16 mouse cellular contexts compared by ENCODE assay signal in genomic region chr2:7031389-7031788, GRCm38 (mm10).
A peak's percentile ranks its signal among the peaks of the same experiment; 100 is the strongest.
DNase-seq lines count a peak whose midpoint lies in the region; ATAC-seq and TF ChIP-seq lines count a peak whose summit lies in the region.
"Had no signal": no experiment of that assay in that cellular context is flagged by ENCODE, and none has a peak within 500 bp of the region (broad histone marks: within the 10 kb centered on the region; RNA-seq: fewer than 3 reads in every experiment).

No protein-coding gene starts in this region.

- DNase-seq in cerebellum, postnatal 14 days: peak; percentile 66
- no peak for DNase-seq in cerebellum, adult 18-20 months
- DNase-seq in hindbrain, postnatal 0 days (ENCODE audit: low spot score): peak; percentile 11
- peak; percentile 78 for DNase-seq in lung, embryonic 14.5 days
- DNase-seq in lung, adult 18-20 months: no peak
- peak; percentile 22 for DNase-seq in lung, postnatal 14 days
- no peak for DNase-seq in lung, postnatal 36 days
- DNase-seq: adrenal gland, postnatal 25 days; cerebellum, adult 9-10 months; forebrain, postnatal 0 days; gastrocnemius, postnatal 14 days had no signal

- no peak overlapping the region for H3K4me3 ChIP-seq in hindbrain, postnatal 0 days (ENCODE audit: low read length)
- H3K4me3 ChIP-seq in hindbrain, embryonic 12.5 days: no peak overlapping the region
- H3K4me3 ChIP-seq in lung, embryonic 14.5 days (ENCODE audit: low read depth, low read length): no peak overlapping the region
- H3K4me3 ChIP-seq: embryonic facial prominence, embryonic 10.5 days; forebrain, embryonic 13.5 days; heart, embryonic 15.5 days had no signal

- no peaks in the 10 kb centered on the region for H3K9me3 ChIP-seq in hindbrain, postnatal 0 days (ENCODE audit: low read length)
- H3K9me3 ChIP-seq in hindbrain, embryonic 12.5 days (replicated peaks): no peaks in the 10 kb centered on the region
- H3K9me3 ChIP-seq in lung, embryonic 14.5 days (ENCODE audit: low read depth, low read length): no peaks in the 10 kb centered on the region
- H3K9me3 ChIP-seq: embryonic facial prominence, embryonic 10.5 days; forebrain, embryonic 13.5 days; heart, embryonic 15.5 days had no signal

- H3K36me3 ChIP-seq in hindbrain, postnatal 0 days (ENCODE audit: insufficient read depth, low read length): no peaks in the 10 kb centered on the region
- H3K36me3 ChIP-seq in hindbrain, embryonic 12.5 days: no peaks in the 10 kb centered on the region
- H3K36me3 ChIP-seq in lung, embryonic 14.5 days (ENCODE audit: insufficient read depth): 0 out of 2 replicates have a peak, but pooled peaks cover 4% of the 10 kb centered on the region
- H3K36me3 ChIP-seq: embryonic facial prominence, embryonic 10.5 days had no signal

- no peak overlapping the region for H3K27ac ChIP-seq in hindbrain, postnatal 0 days
- H3K27ac ChIP-seq in hindbrain, embryonic 12.5 days: no peak overlapping the region
- H3K27ac ChIP-seq in lung, embryonic 14.5 days (ENCODE audit: low read depth): no peak overlapping the region
- H3K27ac ChIP-seq: embryonic facial prominence, embryonic 10.5 days; forebrain, embryonic 13.5 days; heart, embryonic 15.5 days had no signal

- no peak for ATAC-seq in hindbrain, postnatal 0 days
- ATAC-seq in hindbrain, embryonic 12.5 days (ENCODE audit: low FRiP score): no peak
- ATAC-seq in lung, embryonic 14.5 days (ENCODE audit: insufficient read depth): peak; percentile 87
- ATAC-seq: forebrain, embryonic 13.5 days; forebrain, postnatal 0 days; hindbrain, embryonic 16.5 days had no signal

- TF ChIP-seq CTCF in hindbrain, postnatal 0 days (IDR thresholded peaks at IDR 0.05; ENCODE audit: low read depth): no peak
- TF ChIP-seq CTCF in lung, embryonic 14.5 days (IDR thresholded peaks at IDR 0.05; ENCODE audit: low read depth): no peak

- WGBS in hindbrain, postnatal 0 days: 76% methylated on average over 1 of the region's 1 CpGs
- 91% methylated on average over 1 of the region's 1 CpGs for WGBS in hindbrain, embryonic 12.5 days
- WGBS in lung, embryonic 14.5 days: 54% methylated on average over 1 of the region's 1 CpGs

- H3K9ac ChIP-seq in hindbrain, postnatal 0 days (replicated peaks; ENCODE audit: low read length): no peak overlapping the region
- H3K9ac ChIP-seq in hindbrain, embryonic 12.5 days: no peak overlapping the region
- H3K9ac ChIP-seq in lung, embryonic 14.5 days: no peak overlapping the region
- H3K9ac ChIP-seq: forebrain, embryonic 13.5 days; forebrain, postnatal 0 days; heart, embryonic 15.5 days had no signal

- no peaks in the 10 kb centered on the region for H3K4me1 ChIP-seq in hindbrain, postnatal 0 days (ENCODE audit: insufficient read depth, low read length)
- H3K4me1 ChIP-seq in hindbrain, embryonic 12.5 days: no peaks in the 10 kb centered on the region
- no peaks in the 10 kb centered on the region; the same call in 1 of the 2 replicates for H3K4me1 ChIP-seq in lung, embryonic 14.5 days (ENCODE audit: insufficient read depth)
- H3K4me1 ChIP-seq: embryonic facial prominence, embryonic 10.5 days; heart, embryonic 15.5 days had no signal

- H3K4me2 ChIP-seq in hindbrain, postnatal 0 days (ENCODE audit: low read depth, low read length): no peak overlapping the region
- no peak overlapping the region for H3K4me2 ChIP-seq in hindbrain, embryonic 12.5 days (replicated peaks)
- H3K4me2 ChIP-seq in lung, embryonic 14.5 days: no peak overlapping the region
- H3K4me2 ChIP-seq: forebrain, embryonic 13.5 days; heart, embryonic 15.5 days had no signal

- no peaks in the 10 kb centered on the region for H3K27me3 ChIP-seq in hindbrain, postnatal 0 days (ENCODE audit: insufficient read depth, low read length)
- no peaks in the 10 kb centered on the region for H3K27me3 ChIP-seq in hindbrain, embryonic 12.5 days
- no peaks in the 10 kb centered on the region for H3K27me3 ChIP-seq in lung, embryonic 14.5 days (ENCODE audit: insufficient read depth, low read length)
- H3K27me3 ChIP-seq: forebrain, embryonic 13.5 days; heart, embryonic 15.5 days had no signal

Comparison
In these comparisons a context has a peak if more than half of its experiments do, and no peak if none do; other contexts are left out.
1. DNase-seq: peak in cerebellum, postnatal 14 days (2 of 2), hindbrain, postnatal 0 days (single experiment), lung, embryonic 14.5 days (single experiment) and lung, postnatal 14 days (single experiment); none in cerebellum, adult 18-20 months (0 of 2), lung, adult 18-20 months (0 of 2) and lung, postnatal 36 days (single experiment).